Mouse (Mus musculus): ENCODE data around the gene Scamp2. TPM values are rescaled to one million over a fixed set of nuclear protein-coding genes. Genes with fewer than 3 reads are reported as not detected.

Gene Scamp2
- polyA plus RNA-seq (2021) = 60.2 TPM

DNA sequence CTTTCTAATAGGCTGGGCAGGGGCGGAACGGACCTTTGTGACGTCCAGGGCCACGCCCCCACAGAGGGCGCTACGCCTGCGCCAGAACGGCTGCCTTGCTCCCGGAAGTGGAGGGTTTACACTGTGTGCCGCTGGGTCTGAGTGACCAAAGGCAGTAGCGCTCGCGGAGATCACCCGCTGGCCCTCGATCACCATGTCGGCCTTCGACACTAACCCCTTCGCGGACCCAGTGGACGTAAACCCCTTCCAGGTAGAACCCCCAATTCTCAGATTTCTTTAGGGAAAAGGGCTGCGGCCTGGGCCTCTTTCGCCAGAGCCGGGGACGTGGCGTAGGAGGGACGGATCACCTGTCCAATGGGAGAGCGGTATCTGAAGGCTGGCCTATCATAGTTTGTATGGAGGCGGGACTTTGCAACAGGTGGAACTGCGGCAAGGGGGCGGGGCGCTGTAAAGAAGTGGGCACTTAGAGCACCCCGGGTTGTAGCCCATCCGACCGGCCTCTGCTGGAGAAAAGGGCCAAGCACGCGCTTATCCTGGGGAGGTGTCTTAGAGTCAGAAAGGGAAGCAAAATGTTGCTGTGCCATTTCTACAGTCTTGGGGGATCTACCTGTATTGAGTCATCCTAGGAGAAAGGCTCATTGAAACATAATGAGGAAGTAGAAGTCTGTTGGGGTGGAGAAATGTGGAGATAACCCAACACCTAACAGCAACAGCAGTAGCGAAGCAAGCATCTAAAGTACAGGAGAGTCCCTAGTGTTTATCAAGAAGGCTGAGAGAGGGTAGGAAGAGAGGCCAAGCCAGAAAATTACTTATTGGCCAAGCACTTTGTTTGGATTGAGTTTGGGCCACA lies at the start of gene Scamp2:
Gene Scamp2, plus strand, starts transcription at position 83 of the 850 bp plus-strand sequence.
- in situ Hi-C loops (cut with MboI; ENCODE audit: low pct_unique_long_range_greater_than_20kb) = no loop called here
- peaks cover 4% of the 10 kb centered on the region for H3K27me3 ChIP-seq
- ChIA-PET CTCF (interaction anchor here (1.0 to 1.9 kb wide), 3 partner anchors 10 to 99 kb away, joined by 3 to 5 read pairs (median 4); no protein-coding TSS in a partner anchor), POLR2A (interaction anchor here (0.6 to 0.9 kb wide), 3 partner anchors 9 to 70 kb away, joined by 3 read pairs; no protein-coding TSS in a partner anchor)
- ATAC-seq (peak; percentile 97), DNase-seq (ENCODE audit: low read depth, low spot score) (peak; percentile 66)
- TF ChIP-seq CTCF (IDR thresholded peaks at IDR 0.05) = no peak

GRCm38 (mm10) chr9:57517113-57517512 lies 43.6 kb upstream of the Scamp2 start:
- H3K27me3 ChIP-seq = no peaks in the 10 kb centered on the region
- in situ Hi-C loops (cut with MboI; ENCODE audit: low pct_unique_long_range_greater_than_20kb) = no loop called here
- DNase-seq (ENCODE audit: low read depth, low spot score) (no peak), ATAC-seq (no peak)
- ChIA-PET CTCF (interaction anchor here (0.7 to 4.3 kb wide), 15 partner anchors 9 to 311 kb away, joined by 3 to 43 read pairs (median 3); no protein-coding TSS in a partner anchor), POLR2A (interaction anchor here (0.6 kb wide), 1 partner anchor 229 kb away, joined by 3 read pairs; no protein-coding TSS in a partner anchor)
- peak; percentile 87 for TF ChIP-seq CTCF (IDR thresholded peaks at IDR 0.05)

DNA sequence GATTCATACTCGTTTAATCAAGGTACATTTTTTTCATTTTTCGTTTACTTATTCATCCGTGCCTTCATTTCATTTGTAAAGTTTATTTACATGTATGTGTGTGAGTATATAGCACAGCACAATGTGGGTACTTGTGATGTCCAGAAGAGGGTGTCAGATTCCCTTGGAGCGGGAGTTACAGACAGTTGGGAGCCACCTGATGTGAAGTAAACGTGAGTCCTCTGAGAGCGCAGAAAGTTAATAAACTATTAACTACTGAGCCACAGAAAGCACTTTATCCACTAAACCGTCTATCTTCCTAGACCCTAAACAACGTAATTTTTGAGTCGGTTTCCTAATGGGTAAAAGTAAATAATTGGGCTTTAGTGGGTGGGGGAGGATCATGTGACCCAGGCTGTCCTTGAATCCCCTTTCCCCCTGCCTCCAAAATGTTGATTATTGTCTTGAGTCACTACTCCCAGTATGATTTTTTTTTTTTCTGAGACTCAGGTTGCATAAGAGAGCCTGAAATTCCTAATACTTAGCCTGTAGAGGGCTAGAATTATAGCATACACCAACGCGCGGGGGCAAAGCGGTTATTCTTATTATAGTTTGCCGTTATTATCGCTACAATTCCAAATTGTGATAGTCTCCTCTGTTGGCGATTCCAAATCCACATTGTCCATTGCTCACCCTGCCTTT lies 40.2 kb upstream of the Scamp2 start:
- ATAC-seq (peak; percentile 10), DNase-seq (ENCODE audit: low read depth, low spot score) (no peak)
- in situ Hi-C loops (cut with MboI; ENCODE audit: low pct_unique_long_range_greater_than_20kb) = loop anchor here (5.0 kb wide), 2 partner anchors 122 to 313 kb away; no protein-coding TSS in a partner anchor
- TF ChIP-seq CTCF (IDR thresholded peaks at IDR 0.05) = peak; percentile 44
- CTCF ChIA-PET = interaction anchor here (1.0 kb wide), 1 partner anchor 16 kb away, joined by 6 read pairs; no protein-coding TSS in a partner anchor
- H3K27me3 ChIP-seq = no peaks in the 10 kb centered on the region
- POLR2A ChIA-PET = interaction anchor here (1.0 to 2.0 kb wide), 2 partner anchors 15 to 25 kb away, joined by 4 to 10 read pairs; no protein-coding TSS in a partner anchor

- ATAC-seq (peak; percentile 92), DNase-seq (ENCODE audit: low read depth, low spot score) (peak; percentile 51)
- no peaks in the 10 kb centered on the region for H3K27me3 ChIP-seq
- ChIA-PET CTCF (interaction anchor here (1.0 kb wide), 1 partner anchor 15 kb away, joined by 6 read pairs; no protein-coding TSS in a partner anchor), POLR2A (interaction anchor here (1.0 to 2.0 kb wide), 2 partner anchors 15 to 25 kb away, joined by 4 to 10 read pairs; no protein-coding TSS in a partner anchor)
- TF ChIP-seq CTCF (IDR thresholded peaks at IDR 0.05) = no peak
- in situ Hi-C loops (cut with MboI; ENCODE audit: low pct_unique_long_range_greater_than_20kb) = loop anchor here (5.0 kb wide), 2 partner anchors 121 to 314 kb away; no protein-coding TSS in a partner anchor
Observed at GRCm38 (mm10) chr9:57521056-57521911, 39.5 kb upstream of the Scamp2 start, which contains the start of gene Cox5a. Gene Cox5a (plus strand): TSS chr9:57521274.

- DNase-seq (ENCODE audit: low read depth, low spot score) (no peak), ATAC-seq (no peak)
- no peak for TF ChIP-seq CTCF (IDR thresholded peaks at IDR 0.05)
- CTCF ChIA-PET = interaction anchor here (0.7 kb wide), 1 partner anchor 12 kb away, joined by 3 read pairs; no protein-coding TSS in a partner anchor
- H3K27me3 ChIP-seq = no peaks in the 10 kb centered on the region
- in situ Hi-C loops (cut with MboI; ENCODE audit: low pct_unique_long_range_greater_than_20kb) = loop anchor here (5.0 kb wide), 2 partner anchors 120 to 315 kb away; no protein-coding TSS in a partner anchor
- POLR2A ChIA-PET = interaction anchor here (0.7 to 2.0 kb wide), 2 partner anchors 12 to 24 kb away, joined by 3 to 4 read pairs; no protein-coding TSS in a partner anchor
Observed at GRCm38 (mm10) chr9:57522114-57522860, 38.5 kb upstream of the Scamp2 start.

GRCm38 (mm10) chr9:57522861-57523246 lies 37.9 kb upstream of the Scamp2 start:
- H3K27me3 ChIP-seq = no peaks in the 10 kb centered on the region
- in situ Hi-C loops (cut with MboI; ENCODE audit: low pct_unique_long_range_greater_than_20kb) = loop anchor here (5.0 kb wide), 2 partner anchors 119 to 316 kb away; no protein-coding TSS in a partner anchor
- POLR2A ChIA-PET = interaction anchor here (0.7 to 2.0 kb wide), 2 partner anchors 11 to 23 kb away, joined by 3 to 4 read pairs; no protein-coding TSS in a partner anchor
- ATAC-seq (no peak), DNase-seq (ENCODE audit: low read depth, low spot score) (no peak)
- TF ChIP-seq CTCF (IDR thresholded peaks at IDR 0.05) = no peak
- CTCF ChIA-PET = interaction anchor here (0.7 kb wide), 1 partner anchor 12 kb away, joined by 3 read pairs; no protein-coding TSS in a partner anchor

DNA sequence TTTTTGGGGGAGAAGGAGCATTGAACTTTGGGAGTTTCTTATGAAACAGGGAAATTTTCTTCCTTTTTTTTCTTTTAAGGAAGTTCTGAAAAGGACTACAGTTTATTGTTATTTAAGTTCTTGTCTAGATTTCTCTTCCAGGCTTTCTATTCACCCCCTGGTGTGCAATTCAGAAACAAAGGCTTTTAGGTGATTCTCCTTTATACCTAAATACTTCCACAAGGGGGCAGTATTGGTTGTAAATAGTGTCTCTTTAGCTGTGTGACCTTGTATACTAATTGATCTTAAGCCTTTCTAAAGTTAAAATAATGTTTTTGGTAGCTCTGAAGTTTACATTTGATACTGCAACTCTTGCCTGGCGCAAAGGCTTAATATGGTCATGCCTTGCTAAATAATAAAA lies 37.0 kb upstream of the Scamp2 start:
- H3K27me3 ChIP-seq = no peaks in the 10 kb centered on the region
- DNase-seq (ENCODE audit: low read depth, low spot score) (no peak), ATAC-seq (no peak)
- ChIA-PET CTCF (interaction anchor here (1.3 to 1.6 kb wide), 2 partner anchors 9 to 18 kb away, joined by 4 to 5 read pairs; no protein-coding TSS in a partner anchor), POLR2A (no interaction called here)
- TF ChIP-seq CTCF (IDR thresholded peaks at IDR 0.05) = peak; percentile 28
- in situ Hi-C loops (cut with MboI; ENCODE audit: low pct_unique_long_range_greater_than_20kb) = loop anchor here (5.0 kb wide), 2 partner anchors 119 to 316 kb away; no protein-coding TSS in a partner anchor

- ATAC-seq = no peak
- CTCF ChIA-PET = interaction anchor here (0.7 to 1.6 kb wide), 3 partner anchors 8 to 39 kb away, joined by 3 to 5 read pairs (median 4); no protein-coding TSS in a partner anchor
- DNase-seq (ENCODE audit: low read depth, low spot score) = no peak
- POLR2A ChIA-PET = interaction anchor here (0.6 kb wide), 1 partner anchor 345 kb away, joined by 4 read pairs; no protein-coding TSS in a partner anchor
- in situ Hi-C loops (cut with MboI; ENCODE audit: low pct_unique_long_range_greater_than_20kb) = loop anchor here (5.0 kb wide), 2 partner anchors 118 to 317 kb away; no protein-coding TSS in a partner anchor
- TF ChIP-seq CTCF (IDR thresholded peaks at IDR 0.05) = no peak
- no peaks in the 10 kb centered on the region for H3K27me3 ChIP-seq
Observed at GRCm38 (mm10) chr9:57524439-57524838, 36.3 kb upstream of the Scamp2 start.

Data from Patski (cell line).